Mouse (Mus musculus): ENCODE results near the gene Parp11. TPM values are rescaled to one million over a fixed set of nuclear protein-coding genes. Genes with fewer than 3 reads are reported as not detected.
"Not testable (repeated sequence)": the region's sequence is repeated elsewhere in the genome, so short reads cannot be mapped to it uniquely, and the experiment has no call there.

Parp11 gene
- polyA plus RNA-seq, 1 experiment: 6.0 TPM

GRCm38 (mm10) chr6:127495876-127496275, 49.2 kb downstream of the Parp11 start:
- DNase-seq: no peak
- Histone ChIP-seq H3K4me3 (ENCODE audit: insufficient read depth, low read depth, low read length) (no peak overlapping the region), H3K27me3 (replicated peaks; ENCODE audit: control insufficient read depth, insufficient read depth, low read length) (no peaks in the 10 kb centered on the region), H3K27ac (ENCODE audit: insufficient read depth, low read depth, low read length) (no peak overlapping the region), H3K4me1 (ENCODE audit: control insufficient read depth, insufficient read depth, low read length) (no peaks in the 10 kb centered on the region), H3K36me3 (ENCODE audit: control insufficient read depth, insufficient read depth, low read length) (no peaks in the 10 kb centered on the region)
- TF ChIP-seq CTCF (conservative IDR thresholded peaks at IDR 0.05; ENCODE audit: insufficient read depth, insufficient read length, low read depth, low read length) (no peak), POLR2A (IDR thresholded peaks at IDR 0.05; ENCODE audit: low read depth, low read length) (no peak)
- 31% methylated on average over 6 of the region's 6 CpGs for WGBS

DNA sequence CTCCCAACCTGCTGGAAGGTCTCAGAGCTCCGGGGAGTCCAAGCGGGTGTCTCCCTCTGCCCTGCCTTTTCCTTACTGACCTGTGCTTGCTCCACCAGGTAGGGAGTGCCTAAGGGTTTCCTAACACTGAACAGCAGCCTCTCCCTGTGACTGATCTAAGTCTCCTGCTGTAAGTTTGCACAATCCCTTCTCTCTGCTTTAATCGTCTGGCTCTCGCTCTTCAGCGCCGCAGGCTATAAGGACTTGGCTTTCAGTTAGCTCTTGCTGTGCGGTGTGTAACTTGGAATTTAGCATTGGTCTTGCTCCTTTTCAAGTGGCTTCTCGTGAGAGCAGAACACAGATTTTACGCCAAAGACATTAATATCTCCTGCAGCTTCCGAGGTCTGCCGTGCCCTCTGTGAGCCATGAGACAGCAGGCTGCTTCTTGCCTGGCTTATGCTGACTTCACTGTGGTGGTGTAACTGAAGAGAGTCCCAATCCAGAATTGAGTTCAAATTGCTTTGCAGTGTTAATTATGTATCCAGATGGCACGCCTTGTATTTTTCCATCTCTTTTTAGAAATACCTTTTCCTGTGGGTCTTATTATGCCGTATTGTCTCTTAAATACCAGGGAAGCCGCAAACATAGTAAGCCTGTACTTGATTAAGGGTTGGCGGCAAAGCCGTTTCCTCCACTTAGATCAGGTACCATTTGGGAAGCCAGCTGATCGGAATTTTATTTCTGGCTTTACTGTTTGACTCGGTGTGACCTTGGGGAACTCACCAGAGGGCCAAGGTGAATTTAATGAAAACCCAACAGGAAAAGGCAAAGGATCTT, 50.4 kb downstream of the Parp11 start:
- DNase-seq: no peak
- no peaks in the 10 kb centered on the region for H3K27me3 ChIP-seq (replicated peaks; ENCODE audit: control insufficient read depth, insufficient read depth, low read length)
- no peak overlapping the region for H3K4me3 ChIP-seq (ENCODE audit: insufficient read depth, low read depth, low read length)
- H3K4me1 ChIP-seq (ENCODE audit: control insufficient read depth, insufficient read depth, low read length): no peaks in the 10 kb centered on the region
- no peak overlapping the region for H3K27ac ChIP-seq (ENCODE audit: insufficient read depth, low read depth, low read length)
- 76% methylated on average over 18 of the region's 18 CpGs for WGBS
- TF ChIP-seq POLR2A (IDR thresholded peaks at IDR 0.05; ENCODE audit: low read depth, low read length) (no peak), CTCF (conservative IDR thresholded peaks at IDR 0.05; ENCODE audit: insufficient read depth, insufficient read length, low read depth, low read length) (no peak)
- no peaks in the 10 kb centered on the region for H3K36me3 ChIP-seq (ENCODE audit: control insufficient read depth, insufficient read depth, low read length)

DNA sequence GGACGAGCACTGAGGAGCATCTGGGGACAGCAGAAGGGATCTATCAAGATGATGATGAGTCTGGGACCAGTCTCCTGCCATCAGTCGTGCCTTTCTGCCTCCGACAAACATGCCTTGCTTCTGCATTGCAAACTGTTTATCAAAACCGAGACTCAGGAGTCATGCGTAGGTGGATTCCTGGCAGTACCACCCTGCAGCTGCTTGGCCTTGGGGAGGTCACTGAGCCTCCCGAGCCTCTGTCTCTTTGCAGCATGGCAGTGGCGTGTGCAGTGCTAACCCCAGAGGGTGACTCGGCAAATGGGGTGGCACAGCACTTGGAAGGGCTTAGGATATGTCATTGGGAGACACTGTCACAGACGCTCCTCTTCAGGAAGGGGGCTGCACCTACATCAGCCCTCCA, 53.5 kb downstream of the Parp11 start:
- WGBS: 56% methylated on average over 9 of the region's 9 CpGs
- Histone ChIP-seq H3K4me3 (ENCODE audit: insufficient read depth, low read depth, low read length) (no peak overlapping the region), H3K27ac (ENCODE audit: insufficient read depth, low read depth, low read length) (no peak overlapping the region), H3K36me3 (ENCODE audit: control insufficient read depth, insufficient read depth, low read length) (no peaks in the 10 kb centered on the region), H3K4me1 (ENCODE audit: control insufficient read depth, insufficient read depth, low read length) (no peaks in the 10 kb centered on the region), H3K27me3 (replicated peaks; ENCODE audit: control insufficient read depth, insufficient read depth, low read length) (no peaks in the 10 kb centered on the region)
- TF ChIP-seq POLR2A (IDR thresholded peaks at IDR 0.05; ENCODE audit: low read depth, low read length): no peak
- no peak for TF ChIP-seq CTCF (conservative IDR thresholded peaks at IDR 0.05; ENCODE audit: insufficient read depth, insufficient read length, low read depth, low read length)
- DNase-seq: no peak

- Histone ChIP-seq H3K27me3 (replicated peaks; ENCODE audit: control insufficient read depth, insufficient read depth, low read length) (no peaks in the 10 kb centered on the region), H3K27ac (ENCODE audit: insufficient read depth, low read depth, low read length) (no peak overlapping the region), H3K4me3 (ENCODE audit: insufficient read depth, low read depth, low read length) (no peak overlapping the region), H3K36me3 (ENCODE audit: control insufficient read depth, insufficient read depth, low read length) (no peaks in the 10 kb centered on the region), H3K4me1 (ENCODE audit: control insufficient read depth, insufficient read depth, low read length) (no peaks in the 10 kb centered on the region)
- no peak for DNase-seq
- 83% methylated on average over 3 of the region's 3 CpGs for WGBS
- TF ChIP-seq POLR2A (IDR thresholded peaks at IDR 0.05; ENCODE audit: low read depth, low read length) (no peak), CTCF (conservative IDR thresholded peaks at IDR 0.05; ENCODE audit: insufficient read depth, insufficient read length, low read depth, low read length) (no peak)
These were observed 54.2 kb downstream of the Parp11 start for GRCm38 (mm10) chr6:127500806-127501205.

DNA sequence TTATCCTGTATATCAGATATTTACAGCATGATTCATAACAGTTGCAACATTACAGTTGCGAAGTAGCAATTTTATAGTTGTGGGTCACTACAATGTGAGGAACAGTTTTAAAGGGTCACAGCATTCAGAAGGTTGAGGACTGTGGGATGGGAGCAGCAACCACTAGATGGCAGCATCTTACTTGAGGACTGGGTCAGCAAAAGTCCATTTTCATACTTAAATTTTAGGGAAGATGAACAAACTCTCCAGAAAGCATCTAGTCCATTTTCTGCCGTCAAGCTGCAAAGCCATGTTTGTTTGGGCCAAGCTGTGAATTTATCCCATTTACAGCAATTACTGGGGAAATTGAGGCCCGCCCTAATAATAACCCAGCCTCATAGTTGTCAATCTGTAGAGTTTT, 55.9 kb downstream of the Parp11 start:
- peak; percentile 70 for TF ChIP-seq CTCF (conservative IDR thresholded peaks at IDR 0.05; ENCODE audit: insufficient read depth, insufficient read length, low read depth, low read length)
- no peak for TF ChIP-seq POLR2A (IDR thresholded peaks at IDR 0.05; ENCODE audit: low read depth, low read length)

GRCm38 (mm10) chr6:127513776-127514175, 67.1 kb downstream of the Parp11 start:
- H3K36me3 ChIP-seq (ENCODE audit: control insufficient read depth, insufficient read depth, low read length); H3K27ac ChIP-seq (ENCODE audit: insufficient read depth, low read depth, low read length); H3K27me3 ChIP-seq (replicated peaks; ENCODE audit: control insufficient read depth, insufficient read depth, low read length); H3K4me3 ChIP-seq (ENCODE audit: insufficient read depth, low read depth, low read length); DNase-seq; H3K4me1 ChIP-seq (ENCODE audit: control insufficient read depth, insufficient read depth, low read length): not testable (repeated sequence)
- 85% methylated on average over 7 of the region's 12 CpGs for WGBS

More for the DNA sequence above, 55.9 kb downstream of the Parp11 start:
- Histone ChIP-seq H3K36me3 (ENCODE audit: control insufficient read depth, insufficient read depth, low read length) (no peaks in the 10 kb centered on the region), H3K4me3 (ENCODE audit: insufficient read depth, low read depth, low read length) (no peak overlapping the region), H3K4me1 (ENCODE audit: control insufficient read depth, insufficient read depth, low read length) (no peaks in the 10 kb centered on the region), H3K27ac (ENCODE audit: insufficient read depth, low read depth, low read length) (no peak overlapping the region), H3K27me3 (replicated peaks; ENCODE audit: control insufficient read depth, insufficient read depth, low read length) (no peaks in the 10 kb centered on the region)
- 47% methylated on average over 3 of the region's 3 CpGs for WGBS
- peak; percentile 40 for DNase-seq

- 32% methylated on average over 8 of the region's 8 CpGs for WGBS
- peak; percentile 9 for DNase-seq
These were observed 74.5 kb downstream of the Parp11 start for GRCm38 (mm10) chr6:127521176-127521575.

More at GRCm38 (mm10) chr6:127521176-127521575, 74.5 kb downstream of the Parp11 start:
- H3K4me3 ChIP-seq (ENCODE audit: insufficient read depth, low read depth, low read length): no peak overlapping the region
- H3K27me3 ChIP-seq (replicated peaks; ENCODE audit: control insufficient read depth, insufficient read depth, low read length): no peaks in the 10 kb centered on the region
- H3K4me1 ChIP-seq (ENCODE audit: control insufficient read depth, insufficient read depth, low read length): no peaks in the 10 kb centered on the region
- H3K36me3 ChIP-seq (ENCODE audit: control insufficient read depth, insufficient read depth, low read length): no peaks in the 10 kb centered on the region
- H3K27ac ChIP-seq (ENCODE audit: insufficient read depth, low read depth, low read length): no peak overlapping the region
- TF ChIP-seq POLR2A (IDR thresholded peaks at IDR 0.05; ENCODE audit: low read depth, low read length): no peak
- TF ChIP-seq CTCF (conservative IDR thresholded peaks at IDR 0.05; ENCODE audit: insufficient read depth, insufficient read length, low read depth, low read length): no peak

All from kidney, adult 2 months (tissue).